Mouse (Mus musculus): Measurements from ENCODE around the gene Meioc. TPM values are rescaled to one million over a fixed set of nuclear protein-coding genes. Genes with fewer than 3 reads are reported as not detected.

Gene Meioc
- not detected in 2 replicates for total RNA-seq (2017)

DNA sequence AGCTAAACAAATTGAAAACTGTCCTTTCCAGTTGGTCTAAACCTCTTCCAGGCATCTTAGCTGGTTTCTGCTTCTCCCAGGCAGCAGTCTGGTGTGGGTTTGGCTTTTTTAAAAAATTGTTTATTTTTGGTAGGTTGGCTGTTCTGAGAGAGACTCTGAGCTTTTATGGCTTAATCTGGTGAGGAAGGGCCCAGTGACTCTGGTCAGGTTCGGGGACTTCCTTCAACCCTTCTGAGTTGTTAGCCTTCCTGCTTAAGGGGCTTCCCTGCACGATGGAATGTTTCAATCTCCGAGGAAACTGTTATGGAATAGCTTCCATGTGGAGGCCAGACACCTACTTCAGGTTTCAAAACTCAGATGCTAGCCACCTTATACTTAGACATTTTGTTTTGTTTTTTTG is at the start of gene Meioc:
Gene Meioc (plus strand): TSS at position 301 of the 400 bp plus-strand sequence.
- no peak for ATAC-seq (replicated peaks in 1 of 2; ENCODE audit: insufficient read depth in 1 of 2, low FRiP score in 2 of 2, low TSS enrichment in 1 of 2, low read depth in 1 of 2, poor library complexity in 2 of 2, severe bottlenecking in 2 of 2)

DNA sequence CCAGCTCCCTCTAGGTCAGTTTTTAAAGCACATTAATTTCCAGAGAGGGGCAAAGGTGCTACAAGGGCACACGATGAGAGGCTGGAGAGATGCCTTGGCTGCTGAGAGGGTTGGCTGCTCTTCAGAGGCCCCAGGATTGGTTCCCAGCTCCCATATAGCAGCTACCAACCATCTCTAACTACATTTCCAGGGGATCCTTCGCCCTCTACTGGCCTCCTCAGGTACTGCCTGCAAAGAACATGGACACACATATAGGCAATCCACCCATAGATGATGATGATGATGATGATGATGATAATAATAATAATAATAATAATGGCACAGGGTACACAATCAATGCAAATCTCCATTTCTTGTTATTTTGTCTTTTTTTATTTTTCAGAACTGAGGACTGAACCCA is 44.1 kb upstream of the Meioc start:
- ATAC-seq (replicated peaks in 1 of 2; ENCODE audit: insufficient read depth in 1 of 2, low FRiP score in 2 of 2, low TSS enrichment in 1 of 2, low read depth in 1 of 2, poor library complexity in 2 of 2, severe bottlenecking in 2 of 2) = no peak

DNA sequence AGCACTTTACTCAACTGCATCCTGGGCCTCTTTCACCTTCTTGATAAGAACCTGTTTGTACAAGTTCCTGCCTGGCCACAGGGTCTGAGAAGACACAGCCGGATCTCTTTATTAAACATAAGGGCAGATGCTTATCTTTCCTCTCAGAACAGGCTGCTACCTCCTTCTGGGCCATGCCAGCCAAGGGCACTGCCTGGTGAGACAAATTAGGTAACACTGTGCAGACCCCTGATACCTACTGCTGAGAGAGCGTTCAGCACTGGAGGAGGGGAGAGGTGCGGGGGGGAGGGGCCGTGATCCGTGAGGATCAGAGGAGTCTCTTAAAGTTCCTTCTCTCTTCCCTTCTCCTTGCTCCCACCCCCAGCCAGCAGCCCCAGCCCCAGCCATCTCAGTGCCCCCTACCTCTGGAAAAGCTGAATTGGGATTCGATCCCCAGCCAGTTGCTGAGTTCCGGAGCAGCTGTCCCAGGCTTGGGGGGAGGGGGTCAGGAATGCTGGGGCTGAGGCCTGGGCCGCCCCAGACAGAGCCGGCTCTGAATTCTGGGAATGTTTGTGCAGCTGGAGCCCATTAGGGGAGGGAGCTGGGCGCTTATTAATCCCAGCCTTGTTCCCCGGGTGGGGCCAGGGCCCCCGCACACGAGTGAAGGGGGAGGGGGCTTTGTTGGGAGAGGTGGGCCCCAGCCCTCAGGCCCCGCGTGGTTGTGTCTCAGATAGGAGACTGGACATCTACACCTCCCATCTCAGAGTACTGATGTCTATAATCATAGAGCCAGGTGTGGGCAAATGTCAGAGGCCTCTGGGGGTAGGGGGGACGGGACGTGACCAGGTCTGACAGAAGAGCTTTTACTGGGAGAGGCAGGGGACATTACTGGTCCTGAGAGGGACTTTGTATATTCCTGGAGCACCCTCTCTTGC is 39.4 kb upstream of the Meioc start:
- no peak for ATAC-seq (replicated peaks in 1 of 2; ENCODE audit: insufficient read depth in 1 of 2, low FRiP score in 2 of 2, low TSS enrichment in 1 of 2, low read depth in 1 of 2, poor library complexity in 2 of 2, severe bottlenecking in 2 of 2)

DNA sequence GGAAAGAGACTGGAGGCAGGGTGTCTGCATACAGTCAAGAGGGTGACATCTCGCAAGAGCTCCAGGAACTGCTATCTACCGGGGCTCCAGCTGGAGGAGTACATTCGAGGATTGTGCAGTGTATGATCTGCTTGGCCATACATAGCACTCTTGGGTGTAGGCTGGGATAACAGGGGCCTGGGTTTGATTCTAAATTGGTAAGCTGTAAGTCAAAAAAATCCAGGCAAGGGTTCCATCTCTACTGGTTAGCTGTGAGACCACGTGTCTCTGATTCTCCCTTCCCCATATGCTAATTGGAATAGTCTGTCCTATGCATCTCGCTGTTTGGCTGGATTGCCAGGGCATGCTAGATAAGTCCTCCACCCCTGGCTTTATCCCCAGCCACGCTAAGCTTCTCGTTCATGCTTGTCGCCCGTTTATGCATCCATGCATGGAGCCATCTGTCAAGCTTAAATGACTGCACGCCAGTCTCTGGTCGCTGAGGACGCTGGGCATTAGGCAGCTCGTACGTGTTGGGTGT is 38.6 kb upstream of the Meioc start:
- ATAC-seq (replicated peaks in 1 of 2; ENCODE audit: insufficient read depth in 1 of 2, low FRiP score in 2 of 2, low TSS enrichment in 1 of 2, low read depth in 1 of 2, poor library complexity in 2 of 2, severe bottlenecking in 2 of 2) = no peak

DNA sequence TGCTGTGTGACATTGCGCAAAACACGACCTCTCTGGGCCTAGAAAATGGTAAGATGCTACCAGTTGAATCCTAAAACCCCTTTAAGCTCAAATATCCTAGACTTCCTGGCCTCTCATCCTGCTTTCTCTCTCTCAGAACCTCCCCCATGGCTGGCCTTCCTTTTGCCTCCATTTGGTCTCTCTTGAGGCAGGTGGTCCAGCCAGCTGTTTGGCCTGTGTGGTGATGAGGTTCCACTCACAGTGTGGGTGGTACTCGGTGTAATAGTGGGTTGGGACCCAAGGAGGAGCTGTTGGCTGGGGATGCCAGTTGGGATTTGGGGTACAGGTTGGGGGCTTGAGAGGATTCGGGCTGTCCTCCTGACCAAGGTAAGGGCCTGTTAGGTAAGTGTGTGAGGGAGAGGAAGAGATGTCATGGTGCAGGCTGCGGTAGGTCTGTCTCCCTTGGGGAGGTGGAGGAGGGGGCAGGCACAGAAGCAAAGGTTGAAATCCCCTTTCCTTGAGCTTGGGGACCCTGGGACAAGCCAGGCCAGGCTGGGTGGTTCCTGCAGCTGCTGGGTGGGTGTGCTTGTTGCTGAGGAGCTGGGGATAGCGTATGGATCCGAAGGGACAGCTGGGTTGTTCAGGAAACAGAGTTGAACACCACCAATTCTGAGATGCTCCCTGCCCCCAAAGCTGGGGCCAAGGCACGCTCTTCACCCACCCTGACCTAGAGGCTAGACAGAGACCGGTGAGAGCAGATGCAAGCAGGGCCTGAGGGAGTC is 36.2 kb upstream of the Meioc start:
- no peak for ATAC-seq (replicated peaks in 1 of 2; ENCODE audit: insufficient read depth in 1 of 2, low FRiP score in 2 of 2, low TSS enrichment in 1 of 2, low read depth in 1 of 2, poor library complexity in 2 of 2, severe bottlenecking in 2 of 2)

DNA sequence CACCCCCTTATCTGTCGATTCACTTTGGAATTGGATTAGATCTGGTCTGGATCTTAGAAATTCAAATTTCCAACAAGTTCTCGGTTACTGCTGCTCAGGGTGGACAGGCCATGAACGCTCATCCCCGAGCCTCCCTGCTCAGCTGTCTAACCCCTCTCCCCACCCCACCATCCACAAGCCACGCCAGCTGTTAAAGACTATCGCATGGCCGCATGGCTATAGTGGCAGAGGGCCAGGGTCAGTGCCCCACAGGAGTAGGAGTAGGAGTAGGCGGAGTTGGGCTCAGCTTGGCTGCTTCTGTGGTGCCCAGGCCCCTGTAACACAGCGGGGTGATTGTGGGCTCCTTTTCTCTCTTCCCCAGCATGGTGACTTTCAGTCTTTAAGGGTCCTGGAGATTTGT is 35.0 kb upstream of the Meioc start:
- no peak for ATAC-seq (replicated peaks in 1 of 2; ENCODE audit: insufficient read depth in 1 of 2, low FRiP score in 2 of 2, low TSS enrichment in 1 of 2, low read depth in 1 of 2, poor library complexity in 2 of 2, severe bottlenecking in 2 of 2)

DNA sequence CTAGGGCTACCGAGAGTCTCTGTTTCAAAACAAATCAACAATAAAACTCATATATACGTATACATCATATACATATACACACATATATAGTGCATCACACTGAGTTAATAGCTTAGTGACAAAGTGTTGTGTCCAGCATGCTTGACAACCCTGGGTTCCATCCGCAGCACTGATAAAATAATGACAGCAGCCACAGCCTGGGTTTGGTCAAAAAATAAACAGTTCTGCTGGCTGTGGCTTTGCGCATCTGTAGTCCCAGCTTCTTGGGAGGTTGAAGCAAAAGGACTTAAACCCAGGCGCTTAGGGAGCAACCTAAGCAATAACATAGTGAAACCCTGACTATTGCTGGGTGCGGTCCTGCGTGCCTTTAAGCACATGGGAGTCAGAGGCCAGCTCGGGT is 34.1 kb upstream of the Meioc start:
- no peak for ATAC-seq (replicated peaks in 1 of 2; ENCODE audit: insufficient read depth in 1 of 2, low FRiP score in 2 of 2, low TSS enrichment in 1 of 2, low read depth in 1 of 2, poor library complexity in 2 of 2, severe bottlenecking in 2 of 2)

DNA sequence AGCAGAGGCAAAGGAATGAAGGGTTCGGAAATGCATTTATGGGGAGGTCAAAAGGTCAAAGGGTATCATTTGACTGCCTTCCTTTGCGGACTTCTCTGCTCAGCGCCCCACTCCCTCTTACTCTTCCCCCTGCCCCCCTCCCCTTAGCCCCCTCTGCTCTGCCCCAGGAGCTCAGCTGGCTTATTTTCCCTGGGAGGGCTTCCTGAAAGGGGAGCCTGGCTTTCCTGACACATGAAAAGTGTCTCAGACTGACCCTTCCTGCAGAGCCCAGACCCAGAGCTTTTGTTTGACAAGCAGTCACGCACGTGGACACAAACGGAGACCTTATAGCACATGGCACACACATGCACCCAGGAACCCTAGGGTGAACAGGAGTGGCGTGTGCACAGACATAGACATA is 32.8 kb upstream of the Meioc start:
- ATAC-seq (replicated peaks in 1 of 2; ENCODE audit: insufficient read depth in 1 of 2, low FRiP score in 2 of 2, low TSS enrichment in 1 of 2, low read depth in 1 of 2, poor library complexity in 2 of 2, severe bottlenecking in 2 of 2) = no peak

DNA sequence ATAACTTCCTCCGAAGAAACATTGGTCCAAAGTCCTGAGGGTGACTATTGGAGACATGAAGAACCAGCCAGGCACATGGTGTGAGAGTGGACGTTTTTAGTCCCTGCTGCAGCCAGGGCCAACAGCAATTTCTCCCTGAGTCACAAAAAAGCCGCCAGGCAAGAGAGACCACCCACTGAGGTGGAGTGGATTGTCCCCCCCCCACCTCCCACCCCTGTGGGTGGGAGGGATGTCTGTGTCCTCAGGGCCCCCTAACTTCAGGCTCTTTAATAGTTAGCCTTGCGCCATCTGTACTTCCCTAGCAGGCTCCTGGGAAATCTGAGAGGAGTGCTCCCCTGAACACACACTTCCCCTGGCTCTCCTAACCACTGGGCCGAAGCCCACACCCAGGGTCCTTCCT is 32.3 kb upstream of the Meioc start:
- no peak for ATAC-seq (replicated peaks in 1 of 2; ENCODE audit: insufficient read depth in 1 of 2, low FRiP score in 2 of 2, low TSS enrichment in 1 of 2, low read depth in 1 of 2, poor library complexity in 2 of 2, severe bottlenecking in 2 of 2)

DNA sequence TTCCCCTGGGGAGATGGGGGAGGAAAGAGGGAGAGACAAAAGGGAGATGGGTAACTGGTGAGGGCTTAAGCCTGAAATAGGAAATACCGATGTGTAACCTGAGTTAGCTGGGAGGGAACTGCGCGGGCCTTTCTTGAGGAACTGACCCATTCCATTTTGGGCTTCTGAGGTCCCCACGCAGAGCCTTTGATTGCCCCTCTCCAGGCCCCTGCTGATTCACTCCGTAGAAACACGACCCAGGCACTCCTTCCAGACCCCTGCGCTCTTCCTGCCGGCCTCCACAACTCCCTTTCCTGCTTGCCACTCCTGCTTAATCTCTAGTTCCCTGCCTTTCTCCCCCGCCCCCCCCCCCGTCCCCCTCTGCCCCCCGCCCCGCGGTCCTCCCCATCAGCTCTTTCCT is 30.8 kb upstream of the Meioc start:
- no peak for ATAC-seq (replicated peaks in 1 of 2; ENCODE audit: insufficient read depth in 1 of 2, low FRiP score in 2 of 2, low TSS enrichment in 1 of 2, low read depth in 1 of 2, poor library complexity in 2 of 2, severe bottlenecking in 2 of 2)

DNA sequence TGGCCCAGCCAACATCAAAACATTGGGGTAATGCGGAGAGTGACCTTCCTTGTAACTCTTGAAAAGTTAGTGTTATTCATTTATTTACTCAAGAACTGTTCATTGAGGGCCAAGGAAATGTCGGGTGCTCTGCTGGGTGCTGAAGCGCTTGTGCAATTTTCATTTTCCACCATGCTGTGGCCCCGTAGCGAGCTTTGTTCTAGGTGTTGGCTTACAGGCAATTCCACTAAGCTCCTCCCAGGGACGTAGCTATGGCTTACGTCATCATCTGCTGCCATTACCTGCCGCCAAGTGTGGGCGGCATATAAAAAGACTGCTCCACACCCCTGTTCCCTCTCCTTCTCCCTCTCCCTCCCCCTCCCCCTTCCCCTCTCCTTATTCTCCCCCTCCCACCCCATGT is 30.1 kb upstream of the Meioc start:
- peak in 1 of 2 experiments; percentile 37; a peak in 1 of 4 replicates for ATAC-seq (replicated peaks in 1 of 2; ENCODE audit: insufficient read depth in 1 of 2, low FRiP score in 2 of 2, low TSS enrichment in 1 of 2, low read depth in 1 of 2, poor library complexity in 2 of 2, severe bottlenecking in 2 of 2)

DNA sequence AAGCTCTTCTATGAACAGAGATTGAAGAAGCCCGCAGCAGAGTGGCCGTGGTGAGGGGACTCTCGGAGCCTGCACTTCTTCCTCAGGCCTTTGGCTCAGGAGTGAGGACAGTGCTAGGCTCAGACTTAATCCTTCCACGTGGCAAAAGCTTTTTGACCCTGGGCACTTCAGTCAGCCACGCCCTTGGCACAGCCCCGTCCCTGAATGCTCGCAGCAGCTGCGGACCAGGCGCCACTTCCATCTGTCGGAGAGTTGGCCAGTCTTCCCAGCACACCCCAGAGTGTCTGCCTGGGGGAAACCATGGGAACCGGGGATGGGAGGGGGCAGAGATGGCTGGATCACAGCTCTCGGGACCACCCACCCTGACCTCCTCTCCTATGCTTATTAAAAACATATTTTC is 26.6 kb upstream of the Meioc start:
- no peak for ATAC-seq (replicated peaks in 1 of 2; ENCODE audit: insufficient read depth in 1 of 2, low FRiP score in 2 of 2, low TSS enrichment in 1 of 2, low read depth in 1 of 2, poor library complexity in 2 of 2, severe bottlenecking in 2 of 2)

DNA sequence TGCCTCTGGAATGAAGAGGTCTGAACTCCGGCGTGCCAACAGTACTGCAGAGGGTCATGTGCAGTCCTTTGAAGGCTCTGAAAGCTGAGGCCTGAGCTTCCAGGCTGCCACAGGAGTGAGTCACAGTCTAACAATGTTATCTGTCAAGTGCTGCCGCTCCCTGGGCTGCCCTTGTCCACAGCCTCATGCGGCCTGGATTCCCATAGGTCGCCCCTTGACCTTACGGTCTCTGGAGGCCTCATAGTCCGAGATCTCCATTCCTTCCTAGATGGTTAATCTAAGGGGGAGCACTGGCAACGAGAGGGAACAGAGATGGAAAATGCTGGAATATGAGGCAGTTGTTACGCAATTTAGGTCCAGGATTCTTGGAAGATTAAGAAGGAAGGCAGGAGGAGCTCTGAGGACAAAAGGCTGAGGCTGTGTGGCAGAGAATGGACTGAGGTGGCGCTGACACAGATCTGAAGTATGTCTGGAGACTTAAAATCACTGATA is 19.6 kb upstream of the Meioc start:
- no peak for ATAC-seq (replicated peaks in 1 of 2; ENCODE audit: insufficient read depth in 1 of 2, low FRiP score in 2 of 2, low TSS enrichment in 1 of 2, low read depth in 1 of 2, poor library complexity in 2 of 2, severe bottlenecking in 2 of 2)

DNA sequence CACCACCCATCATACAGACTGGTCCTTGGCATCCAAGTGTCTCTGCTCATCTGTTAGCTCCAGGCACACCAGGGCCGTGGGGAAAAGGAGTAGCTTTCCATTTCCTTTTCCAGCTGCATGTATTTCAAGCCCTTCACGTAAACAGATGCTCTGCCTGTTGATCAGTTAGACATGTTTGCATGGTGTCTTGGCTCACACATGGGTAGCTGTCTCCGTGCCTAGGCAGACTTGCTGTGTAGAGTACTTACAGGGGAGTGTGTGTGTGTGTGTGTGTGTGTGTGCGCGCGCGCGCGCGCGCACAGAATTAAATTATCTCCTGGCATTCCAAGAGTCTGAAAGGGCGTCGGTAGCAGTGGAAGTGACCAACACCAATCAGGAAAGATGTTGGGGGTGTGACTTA is 17.3 kb upstream of the Meioc start:
- no peak for ATAC-seq (replicated peaks in 1 of 2; ENCODE audit: insufficient read depth in 1 of 2, low FRiP score in 2 of 2, low TSS enrichment in 1 of 2, low read depth in 1 of 2, poor library complexity in 2 of 2, severe bottlenecking in 2 of 2)

DNA sequence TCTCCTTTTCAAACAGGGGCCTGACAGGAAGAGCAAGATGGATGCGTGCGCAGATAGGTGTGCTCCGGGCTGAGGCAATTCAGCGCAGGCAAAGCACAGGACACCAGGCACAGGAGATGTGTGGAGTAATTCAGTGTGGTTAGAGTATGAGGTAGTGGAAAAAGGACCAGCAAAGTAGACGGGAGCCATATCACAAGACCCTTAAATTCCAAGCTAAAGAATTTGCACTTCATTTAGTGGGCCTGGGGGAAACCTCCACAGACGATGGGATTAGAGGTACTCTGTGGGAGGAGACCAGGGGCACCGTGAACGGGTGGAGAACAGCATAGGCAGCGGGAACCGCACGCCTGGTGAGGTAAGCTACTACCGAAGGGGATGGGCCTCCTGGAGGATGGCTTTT is 15.6 kb upstream of the Meioc start:
- ATAC-seq (replicated peaks in 1 of 2; ENCODE audit: insufficient read depth in 1 of 2, low FRiP score in 2 of 2, low TSS enrichment in 1 of 2, low read depth in 1 of 2, poor library complexity in 2 of 2, severe bottlenecking in 2 of 2) = no peak

DNA sequence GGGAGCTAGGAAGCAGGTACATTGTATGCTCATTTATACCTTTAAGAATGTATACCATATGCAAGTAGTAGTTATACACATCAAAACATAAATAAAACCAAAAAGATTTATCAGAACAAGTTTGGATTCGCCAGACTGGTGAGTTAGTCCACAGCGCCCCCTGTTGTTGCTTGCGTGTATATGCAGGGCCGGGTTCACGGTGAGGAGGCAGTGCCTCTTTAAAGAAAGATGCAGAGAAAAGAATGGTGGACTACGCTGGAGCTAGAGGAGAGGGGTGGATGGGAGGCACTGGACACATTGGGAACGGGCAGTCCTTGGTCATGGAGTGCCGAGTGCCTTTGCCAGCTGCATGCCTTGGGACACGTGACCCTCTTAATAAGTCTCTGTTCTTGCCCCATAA is 12.1 kb upstream of the Meioc start:
- ATAC-seq (replicated peaks in 1 of 2; ENCODE audit: insufficient read depth in 1 of 2, low FRiP score in 2 of 2, low TSS enrichment in 1 of 2, low read depth in 1 of 2, poor library complexity in 2 of 2, severe bottlenecking in 2 of 2) = peak; percentile 32 to 46; a peak in 1 of 4 replicates

DNA sequence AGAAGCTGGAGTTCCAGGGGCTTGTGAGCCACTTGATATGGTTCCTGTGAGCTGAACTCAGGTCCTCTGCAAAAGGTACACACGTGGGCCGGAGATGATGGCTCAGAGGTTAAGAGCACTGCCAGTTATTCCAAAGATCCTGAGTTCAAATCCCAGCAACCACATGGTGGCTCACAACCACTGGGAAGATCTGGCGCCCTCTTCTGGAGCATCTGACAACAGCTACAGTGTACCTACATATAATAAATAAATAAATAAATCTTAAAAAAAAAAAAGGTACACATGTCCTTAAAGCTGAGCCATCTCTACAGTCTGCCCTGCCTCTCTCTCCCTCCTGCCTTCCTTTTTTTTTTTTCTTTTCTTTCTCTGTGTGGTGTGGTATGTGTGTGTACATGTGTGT is 10.7 kb upstream of the Meioc start:
- no peak for ATAC-seq (replicated peaks in 1 of 2; ENCODE audit: insufficient read depth in 1 of 2, low FRiP score in 2 of 2, low TSS enrichment in 1 of 2, low read depth in 1 of 2, poor library complexity in 2 of 2, severe bottlenecking in 2 of 2)

DNA sequence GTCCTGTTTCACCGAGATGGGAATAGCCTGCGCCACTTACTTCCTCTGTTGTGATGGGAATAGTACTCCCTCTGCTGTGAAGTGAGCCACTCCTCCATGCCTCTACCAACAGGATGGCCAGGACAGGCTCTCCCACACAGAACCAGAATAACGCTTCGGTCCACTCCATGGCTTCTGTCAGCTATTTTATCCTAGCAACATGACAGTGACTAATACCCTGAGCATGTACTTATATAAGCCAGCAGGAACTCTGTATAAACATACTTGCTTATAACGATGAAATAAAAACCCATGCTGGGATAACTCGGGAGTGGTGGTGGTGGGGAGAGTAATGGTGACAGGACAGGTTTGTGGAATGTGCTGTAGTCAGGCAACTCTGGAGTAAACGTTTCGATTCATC is 7.6 kb upstream of the Meioc start:
- no peak for ATAC-seq (replicated peaks in 1 of 2; ENCODE audit: insufficient read depth in 1 of 2, low FRiP score in 2 of 2, low TSS enrichment in 1 of 2, low read depth in 1 of 2, poor library complexity in 2 of 2, severe bottlenecking in 2 of 2)

Data from hematopoietic stem cell, adult 5-6 weeks (primary cell).